Mouse (Mus musculus) stomach, postnatal 0 days (tissue): ENCODE results near the gene Sorcs3.

Experiments
- CTCF ChIP-seq: IDR thresholded peaks from 2 replicates; pipeline ENCODE4 v1.5.1; 2016; ENCODE audit warnings: antibody characterized with exemption, low read depth, mild to moderate bottlenecking, moderate library complexity
- EP300 ChIP-seq: optimal IDR thresholded peaks from 2 replicates; pipeline ENCODE3; 2016; ENCODE audit warnings: antibody characterized with exemption

GRCm38 (mm10) chr19:48207731-48208370 is 2.0 kb downstream of the Sorcs3 start:
- TF ChIP-seq CTCF: no peak
- TF ChIP-seq EP300: no peak
